21 mouse cellular contexts compared by ENCODE assay signal in the genomic region with DNA sequence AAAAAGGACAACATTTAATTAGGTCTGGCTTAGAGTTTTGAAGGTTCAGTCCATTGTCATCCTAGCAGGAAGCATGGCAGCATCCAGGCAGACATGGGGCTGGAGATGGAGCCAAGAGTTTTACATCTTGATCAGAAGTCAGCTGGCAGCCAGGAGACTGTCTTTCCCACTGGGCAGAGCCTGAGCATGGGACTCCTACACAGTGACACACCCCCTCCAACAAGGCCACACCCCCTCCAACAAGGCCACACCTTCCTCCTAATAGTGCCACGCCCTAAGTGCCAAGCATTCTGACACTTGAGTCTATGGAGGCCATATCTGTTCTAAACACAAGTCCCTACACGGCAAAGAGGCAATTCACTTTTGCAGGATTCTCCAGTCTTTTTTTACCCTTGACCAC. TPM values are rescaled to one million over a fixed set of nuclear protein-coding genes. Genes with fewer than 3 reads are reported as not detected.
"Had no signal": no experiment of that assay in that cellular context is flagged by ENCODE, and none has a peak within 500 bp of the region (broad histone marks: within the 10 kb centered on the region; RNA-seq: fewer than 3 reads in every experiment).

No protein-coding gene starts in this region.

- H3K4me3 ChIP-seq: left cerebral cortex, adult 2 months; midbrain, embryonic 12.5 days; midbrain, embryonic 15.5 days; neural tube, embryonic 12.5 days; neural tube, embryonic 15.5 days had no signal

- H3K27me3 ChIP-seq: midbrain, embryonic 12.5 days; midbrain, embryonic 15.5 days; neural tube, embryonic 12.5 days; neural tube, embryonic 15.5 days had no signal

- ATAC-seq: liver, postnatal 0 days; lung, postnatal 0 days; midbrain, embryonic 15.5 days had no signal

- H3K27ac ChIP-seq: left cerebral cortex, adult 2 months; liver, embryonic 14.5 days; macrophage; midbrain, embryonic 15.5 days; neural tube, embryonic 12.5 days; neural tube, embryonic 15.5 days; stomach, postnatal 0 days had no signal

- H3K9ac ChIP-seq: liver, embryonic 14.5 days; liver, postnatal 0 days; lung, embryonic 14.5 days; midbrain, embryonic 12.5 days; midbrain, embryonic 15.5 days; neural tube, embryonic 12.5 days; neural tube, embryonic 15.5 days had no signal

- H3K9me3 ChIP-seq: midbrain, embryonic 12.5 days; midbrain, embryonic 15.5 days; neural tube, embryonic 12.5 days; neural tube, embryonic 15.5 days had no signal

- H3K4me2 ChIP-seq: liver, embryonic 11.5 days; lung, embryonic 14.5 days; midbrain, embryonic 12.5 days; midbrain, embryonic 15.5 days; neural tube, embryonic 12.5 days; neural tube, embryonic 15.5 days had no signal

- H3K36me3 ChIP-seq: midbrain, embryonic 15.5 days; neural tube, embryonic 12.5 days; neural tube, embryonic 15.5 days had no signal

- DNase-seq: kidney, postnatal 10 days; kidney, postnatal 36 days; layer of hippocampus, postnatal 36 days; liver, postnatal 0 days; lung, embryonic 14.5 days; right cerebral cortex, adult 18-20 months; right cerebral cortex, postnatal 14 days; right cerebral cortex, postnatal 4 days; thymus, adult 2 months; thymus, postnatal 14 days; thymus, postnatal 4 days had no signal

RNA-seq across cellular contexts. Expression of a gene that starts 23.6 kb away (rescaled TPM):
- polyA plus RNA-seq: macrophage had no signal
